Mouse (Mus musculus): ENCODE results near the gene Krtcap3. TPM values are rescaled to one million over a fixed set of nuclear protein-coding genes. Genes with fewer than 3 reads are reported as not detected.

Gene Krtcap3
- polyA plus RNA-seq (2012; rRNA removed; ENCODE audit: low replicate concordance) = 9.7 and 58.7 TPM in 2 replicates

DNA sequence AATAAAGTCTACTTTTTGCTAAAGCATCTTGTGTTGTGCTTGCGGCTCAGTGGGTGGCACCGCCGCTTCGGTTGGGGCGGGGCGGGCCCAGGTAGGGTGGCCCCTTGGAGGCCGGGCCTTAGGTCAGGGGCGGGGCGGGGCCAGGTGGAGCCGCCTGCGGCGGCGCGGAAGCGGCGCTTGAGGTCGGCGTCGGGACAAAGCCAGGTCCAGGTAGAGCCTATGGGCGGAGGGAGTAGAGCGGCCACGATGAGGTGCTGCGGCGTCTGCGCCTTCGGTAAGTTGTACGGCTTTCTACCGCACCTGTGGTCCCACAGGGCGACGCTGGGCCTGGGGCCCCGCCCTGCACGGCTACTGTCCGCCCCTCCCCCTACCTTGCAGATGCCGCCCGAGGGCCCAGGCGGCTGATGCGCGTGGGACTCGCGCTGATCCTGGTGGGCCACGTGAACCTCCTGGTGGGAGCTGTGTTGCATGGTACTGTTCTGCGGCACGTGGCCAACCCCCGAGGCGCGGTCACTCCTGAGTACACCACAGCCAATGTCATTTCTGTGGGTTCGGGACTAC is at the start of gene Krtcap3:
Gene Krtcap3 (plus strand): TSS at position 151 of the 561 bp plus-strand sequence.

DNA sequence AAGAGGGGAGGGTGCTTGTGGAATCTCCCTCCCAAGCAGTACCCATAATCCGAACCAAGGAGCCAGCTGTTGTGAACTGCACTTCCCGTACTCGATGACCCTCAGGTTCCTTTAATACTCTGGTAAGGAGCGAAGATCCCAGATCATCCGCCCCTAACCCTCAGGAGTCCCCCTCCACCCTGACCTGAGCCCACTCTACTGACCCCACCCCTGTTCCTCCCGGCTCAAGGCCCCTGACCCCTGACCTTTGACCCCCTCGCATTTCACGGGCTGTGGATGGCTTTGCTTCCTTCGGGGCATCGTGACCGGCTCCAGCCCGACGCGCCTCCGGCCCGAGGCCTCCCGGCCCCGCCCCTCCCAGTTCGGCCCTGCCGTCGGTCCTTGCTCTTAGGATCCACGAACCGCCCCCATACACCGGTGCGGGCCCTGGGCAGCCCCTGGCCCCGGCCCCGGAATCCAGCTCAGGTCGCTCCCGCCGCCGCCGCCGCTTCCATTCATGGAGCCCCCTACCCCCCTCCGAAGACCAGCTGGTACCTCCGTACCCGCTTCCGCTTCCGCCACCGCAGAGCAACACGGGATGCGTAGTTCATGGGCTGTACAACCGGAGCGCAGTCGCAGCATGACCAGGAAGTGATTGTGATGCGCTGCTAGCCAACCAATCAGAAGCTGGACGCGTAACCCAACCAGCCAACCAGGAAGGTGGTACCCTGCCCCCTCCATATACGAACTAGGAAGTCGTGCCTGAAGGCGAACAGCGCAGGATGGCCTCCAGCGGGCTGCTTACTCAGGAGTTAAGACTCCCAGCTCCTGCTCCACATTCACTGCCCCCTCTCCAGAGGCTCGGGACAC is 49.5 kb upstream of the Krtcap3 start, which contains the start of gene Zfp513:
Gene Zfp513 (minus strand): TSS at position 562 of the 849 bp plus-strand sequence.

DNA sequence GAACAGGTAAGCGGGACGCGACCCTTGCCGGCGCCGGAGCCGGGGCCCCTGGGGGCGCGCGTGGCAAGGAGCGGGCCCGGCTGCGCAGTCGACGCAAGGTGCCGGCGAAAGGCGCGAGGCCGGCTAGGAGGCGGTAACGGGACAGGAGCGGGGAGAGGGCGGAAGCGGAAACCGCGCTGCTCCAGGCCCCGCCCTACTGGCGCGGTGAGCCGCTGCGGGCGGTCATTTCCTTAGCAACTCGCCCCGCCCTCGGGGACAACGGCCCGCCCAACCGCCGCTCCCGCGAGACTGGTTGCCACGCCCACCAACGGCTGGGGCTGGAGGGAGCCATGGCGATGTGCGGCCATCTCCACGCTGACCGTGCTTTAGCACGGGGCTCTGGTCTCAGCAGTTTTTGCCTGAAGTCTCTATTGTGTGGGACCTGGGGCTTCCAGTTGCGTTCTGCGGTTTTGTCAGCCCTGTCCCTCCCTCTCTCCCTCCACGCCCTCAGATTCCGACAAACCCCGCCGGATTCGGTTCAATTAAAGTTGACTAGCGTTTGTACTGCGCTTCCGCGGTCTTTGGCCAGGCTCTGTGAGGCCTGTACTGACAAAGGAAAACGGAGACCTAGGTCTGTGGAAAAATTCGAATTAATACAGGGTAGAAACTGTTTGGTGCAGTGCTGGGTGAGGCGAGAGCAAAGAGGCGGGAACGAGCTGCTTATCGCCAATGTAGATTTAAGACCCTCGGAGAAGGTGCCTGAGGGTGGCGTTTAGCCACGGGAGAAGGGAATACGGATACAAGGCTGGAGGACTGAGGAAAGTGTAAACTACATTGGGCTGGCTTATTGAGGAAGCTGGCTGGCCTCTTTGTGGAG is 30.8 kb upstream of the Krtcap3 start, which contains the start of gene Ppm1g:
Gene Ppm1g (minus strand): TSS at position 240 of the 856 bp plus-strand sequence.

DNA sequence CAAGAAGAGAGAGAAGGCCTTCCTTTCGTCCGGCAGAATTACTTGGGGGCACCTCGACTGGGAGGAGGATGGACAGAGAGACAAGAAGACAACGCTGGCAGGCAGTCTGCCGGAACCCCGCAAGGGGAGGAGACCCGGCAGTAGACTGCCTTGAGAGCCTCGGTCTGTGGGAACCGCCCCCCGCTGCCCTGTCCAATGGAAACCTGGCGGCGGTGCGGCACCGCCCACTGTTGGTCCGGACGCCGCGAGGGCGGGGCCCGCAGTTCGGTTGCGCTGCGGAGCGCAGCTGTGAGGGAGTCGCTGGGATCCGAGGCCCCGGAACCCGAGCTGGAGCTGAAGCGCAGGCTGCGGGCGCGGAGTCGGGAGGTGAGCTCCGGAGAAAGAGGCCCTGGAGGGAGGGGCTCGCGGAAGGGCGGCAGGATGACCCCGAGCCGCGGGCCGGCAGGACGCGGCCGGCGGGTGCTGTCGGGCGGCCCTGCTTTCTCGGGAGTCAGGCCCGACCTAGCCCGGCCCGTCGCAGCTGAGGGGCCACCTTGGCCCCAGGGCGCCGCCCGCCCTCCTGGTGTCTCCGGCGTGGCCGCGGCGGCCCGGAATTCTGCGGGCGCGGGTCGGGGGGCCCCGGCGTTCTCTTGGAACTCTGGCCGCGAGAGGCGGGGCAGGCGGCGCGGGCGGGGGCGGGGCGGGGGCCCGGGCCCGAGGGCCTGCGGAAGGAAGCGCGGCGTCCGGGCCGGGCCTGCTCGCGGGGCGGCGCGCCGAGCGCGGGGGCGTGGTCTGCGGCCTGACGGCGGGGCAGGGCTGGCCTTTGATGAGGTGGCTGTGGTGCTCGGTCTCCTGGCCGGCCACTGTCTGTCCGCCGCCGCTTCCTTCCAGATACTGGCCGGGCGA is 10.6 kb upstream of the Krtcap3 start, which contains the start of the genes Nrbp1 and Gm9970:
Gene Nrbp1 (plus strand): TSS at position 228 of the 885 bp plus-strand sequence.
Gene Gm9970 (minus strand): TSS at position 596 of the 885 bp plus-strand sequence.

DNA sequence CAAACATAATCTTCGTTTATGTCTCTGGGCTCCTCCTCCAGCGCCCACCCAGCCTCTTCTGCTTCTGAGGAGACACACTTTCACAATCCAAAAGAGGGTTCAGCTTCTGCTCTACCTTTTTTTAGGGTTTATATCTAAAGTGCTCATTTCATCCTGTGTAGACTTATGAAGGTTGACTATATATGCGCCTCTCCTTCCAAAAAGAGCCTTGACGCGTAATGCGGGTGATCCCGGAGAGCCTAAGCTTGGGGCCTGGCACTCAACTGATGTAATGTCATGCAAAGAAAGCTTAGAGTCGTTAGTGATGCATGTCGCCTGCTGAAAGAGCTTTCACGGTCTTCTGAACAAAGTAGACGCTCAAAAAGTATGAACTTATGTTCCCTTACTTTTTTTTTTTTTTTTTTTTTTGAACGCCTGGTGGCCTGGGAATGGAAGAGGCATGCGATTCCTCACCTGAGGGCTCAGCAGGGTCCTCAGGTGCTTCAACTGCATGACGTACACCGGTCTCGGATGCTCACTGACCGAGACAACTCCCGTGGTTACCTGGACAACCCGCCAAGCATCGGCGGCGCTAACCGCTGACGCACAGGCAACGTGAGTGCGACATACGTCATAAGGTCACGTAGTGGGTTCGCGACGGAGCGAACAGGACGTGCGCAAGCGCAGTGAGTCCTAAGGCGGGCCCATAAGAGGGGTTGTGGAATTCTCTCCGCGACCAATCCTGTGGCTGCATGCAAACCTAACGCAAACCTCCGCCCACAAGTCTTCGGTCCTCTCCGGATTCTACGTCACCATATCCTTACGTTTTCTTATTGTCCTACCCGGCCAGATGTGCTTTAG is 39.2 kb downstream of the Krtcap3 start, which contains the start of gene Ift172:
Gene Ift172 (minus strand): TSS at position 596 of the 840 bp plus-strand sequence.

DNA sequence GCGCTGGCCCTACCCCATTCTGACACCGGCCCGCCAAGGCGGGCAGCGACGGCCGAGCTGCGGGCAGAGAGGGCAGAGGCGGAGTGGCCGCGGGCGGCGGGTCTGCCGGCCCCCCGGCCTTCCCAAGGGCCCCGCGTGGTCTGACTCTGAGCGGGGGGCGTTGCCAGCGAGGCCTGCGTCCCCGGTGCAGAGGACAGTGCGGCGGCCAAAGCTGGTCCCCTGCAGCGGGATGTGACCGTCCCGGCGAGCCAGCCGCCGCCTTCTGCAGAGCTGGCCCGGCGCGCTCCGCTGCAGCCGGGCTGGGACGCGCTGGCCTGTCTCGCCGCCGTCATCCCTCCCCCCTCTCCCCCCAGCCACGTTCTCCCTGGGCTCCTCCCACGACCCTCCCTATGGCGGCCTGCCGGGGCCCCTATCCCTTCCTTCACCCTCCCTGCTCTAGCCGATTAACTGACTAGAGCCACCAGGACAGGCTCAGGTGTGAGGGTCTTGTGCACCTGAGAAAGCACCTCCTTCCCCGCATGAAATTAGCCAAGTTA is 44.2 kb downstream of the Krtcap3 start, which contains the start of gene Fndc4:
Gene Fndc4 (minus strand): TSS at position 475 of the 536 bp plus-strand sequence.

DNA sequence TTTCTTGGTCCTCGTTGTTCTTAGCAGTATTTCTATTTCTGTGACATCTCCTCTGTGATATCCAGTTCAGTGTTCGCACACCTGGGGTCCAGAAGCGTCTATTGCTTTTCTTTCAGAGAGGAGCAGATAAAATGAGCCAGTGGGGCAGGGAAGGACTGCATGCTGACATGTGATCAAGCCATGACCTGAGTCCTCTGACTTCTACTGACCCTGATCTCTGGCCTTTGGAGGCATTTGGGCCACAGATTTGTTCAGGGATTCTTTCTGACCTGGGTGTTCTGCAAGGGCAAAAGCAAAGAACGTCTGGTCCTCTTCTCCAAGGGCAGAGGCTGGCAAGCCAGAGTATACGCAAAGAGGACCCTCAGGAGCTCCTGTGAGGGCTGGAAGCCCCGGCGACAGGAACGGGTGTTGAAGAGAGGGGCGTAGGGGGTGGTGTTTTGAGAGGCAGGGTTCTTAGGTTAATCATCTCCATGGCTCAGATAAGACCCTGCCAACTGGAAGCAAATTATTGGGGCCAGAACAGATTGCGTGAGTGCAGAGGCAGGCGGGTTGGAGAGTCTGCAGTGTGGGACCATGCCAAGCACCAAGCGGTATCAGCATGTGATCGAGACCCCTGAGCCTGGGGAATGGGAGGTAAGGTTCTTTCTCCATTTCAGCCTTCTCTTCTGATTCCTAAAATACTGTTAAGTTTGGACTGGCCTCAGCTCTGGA is 45.7 kb downstream of the Krtcap3 start, which contains the start of gene Gckr:
Gene Gckr (plus strand): TSS at position 397 of the 711 bp plus-strand sequence.

Other genes starting within 250 kb of the Krtcap3 start
- 209 and 273 TPM in 2 replicates for gene Atraid, start 203.4 kb upstream of the Krtcap3 start, polyA plus RNA-seq (2012; rRNA removed; ENCODE audit: low replicate concordance)
- gene Slc5a6, start 202.8 kb upstream of the Krtcap3 start, polyA plus RNA-seq (2012; rRNA removed; ENCODE audit: low replicate concordance) = 40.4 and 53.2 TPM in 2 replicates
- 21.5 and 75.0 TPM in 2 replicates for gene Cad, start 196.9 kb upstream of the Krtcap3 start, polyA plus RNA-seq (2012; rRNA removed; ENCODE audit: low replicate concordance)
- not detected in 2 replicates for gene Dnajc5g, start 145.4 kb upstream of the Krtcap3 start, polyA plus RNA-seq (2012; rRNA removed; ENCODE audit: low replicate concordance)
- gene Slc30a3, start 143.5 kb upstream of the Krtcap3 start, polyA plus RNA-seq (2012; rRNA removed; ENCODE audit: low replicate concordance) = 0.12 TPM in 1 of 2 replicates, not detected in the other
- not detected in 2 replicates for gene Trim54, start 135.0 kb upstream of the Krtcap3 start, polyA plus RNA-seq (2012; rRNA removed; ENCODE audit: low replicate concordance)
- not detected in 2 replicates for gene Ucn, start 112.9 kb upstream of the Krtcap3 start, polyA plus RNA-seq (2012; rRNA removed; ENCODE audit: low replicate concordance)
- 163 and 250 TPM in 2 replicates for gene Mpv17, start 97.4 kb upstream of the Krtcap3 start, polyA plus RNA-seq (2012; rRNA removed; ENCODE audit: low replicate concordance)
- gene Gm29609, start 71.8 kb upstream of the Krtcap3 start, polyA plus RNA-seq (2012; rRNA removed; ENCODE audit: low replicate concordance) = 4.4 and 5.4 TPM in 2 replicates
- 57.4 and 85.2 TPM in 2 replicates for gene Gtf3c2, start 71.5 kb upstream of the Krtcap3 start, polyA plus RNA-seq (2012; rRNA removed; ENCODE audit: low replicate concordance)
- gene Snx17, start 58.5 kb upstream of the Krtcap3 start, polyA plus RNA-seq (2012; rRNA removed; ENCODE audit: low replicate concordance) = 108 and 112 TPM in 2 replicates
- gene Eif2b4, start 58.3 kb upstream of the Krtcap3 start, polyA plus RNA-seq (2012; rRNA removed; ENCODE audit: low replicate concordance) = 39.2 and 59.8 TPM in 2 replicates
- gene Zfp513, start 49.4 kb upstream of the Krtcap3 start, polyA plus RNA-seq (2012; rRNA removed; ENCODE audit: low replicate concordance) = 34.3 and 47.6 TPM in 2 replicates
- gene Ppm1g, start 31.0 kb upstream of the Krtcap3 start, polyA plus RNA-seq (2012; rRNA removed; ENCODE audit: low replicate concordance) = 30.0 and 90.9 TPM in 2 replicates
- gene Nrbp1, start 10.8 kb upstream of the Krtcap3 start, polyA plus RNA-seq (2012; rRNA removed; ENCODE audit: low replicate concordance) = 140 and 206 TPM in 2 replicates
- gene Gm9970, start 10.5 kb upstream of the Krtcap3 start, polyA plus RNA-seq (2012; rRNA removed; ENCODE audit: low replicate concordance) = 0.27 and 0.57 TPM in 2 replicates
- 40.7 and 63.3 TPM in 2 replicates for gene Ift172, start 39.4 kb downstream of the Krtcap3 start, polyA plus RNA-seq (2012; rRNA removed; ENCODE audit: low replicate concordance)
- gene Fndc4, start 44.4 kb downstream of the Krtcap3 start, polyA plus RNA-seq (2012; rRNA removed; ENCODE audit: low replicate concordance) = 7.7 and 46.5 TPM in 2 replicates
- gene Gckr, start 45.8 kb downstream of the Krtcap3 start, polyA plus RNA-seq (2012; rRNA removed; ENCODE audit: low replicate concordance) = 0.21 and 0.28 TPM in 2 replicates
- gene Zfp512, start 200.7 kb downstream of the Krtcap3 start, polyA plus RNA-seq (2012; rRNA removed; ENCODE audit: low replicate concordance) = 12.3 and 19.9 TPM in 2 replicates
- gene 4930548H24Rik, start 234.0 kb downstream of the Krtcap3 start, polyA plus RNA-seq (2012; rRNA removed; ENCODE audit: low replicate concordance) = 0.09 TPM in 1 of 2 replicates, not detected in the other
- gene Gpn1, start 243.1 kb downstream of the Krtcap3 start, polyA plus RNA-seq (2012; rRNA removed; ENCODE audit: low replicate concordance) = 13.5 and 22.9 TPM in 2 replicates